Mouse (Mus musculus) hindbrain, embryonic 14.5 days (tissue): ENCODE measurements around the gene Ckap2. TPM values are rescaled to one million over a fixed set of nuclear protein-coding genes. Genes with fewer than 3 reads are reported as not detected.
A peak's percentile ranks its signal among the peaks of the same experiment; 100 is the strongest.

Experiments used
- ATAC-seq: fragments of 200-750 bp; cut with Nextera tagmentation; 2 replicates; pipeline ENCODE4 v1.8.0; 2017; ENCODE audit warnings: moderate number of reproducible peaks, mild to moderate bottlenecking, moderate TSS enrichment, moderate library complexity; ENCODE audit not compliant: low FRiP score
- DNase-seq: peaks from one replicate; pipeline ENCODE4 v3.0.0-alpha.2; 2015; ENCODE audit warnings: low spot score
- H3K27ac ChIP-seq: fragments of 300-500 bp; sonication (generic); 2 replicates; pipeline ENCODE4 v1.5.1; 2014; ENCODE audit warnings: mild to moderate bottlenecking, moderate library complexity
- H3K27me3 ChIP-seq: fragments of 300-500 bp; sonication (generic); 2 replicates; pipeline ENCODE4 v1.6.1; 2014; ENCODE audit warnings: mild to moderate bottlenecking, low read length, mixed read lengths; ENCODE audit not compliant: control insufficient read depth, insufficient read depth
- H3K36me3 ChIP-seq: fragments of 300-500 bp; sonication (generic); replicated peaks from 2 replicates; pipeline ENCODE4 v1.6.1; 2014; ENCODE audit not compliant: control insufficient read depth, insufficient read depth
- H3K4me1 ChIP-seq: fragments of 300-500 bp; sonication (generic); replicated peaks from 2 replicates; pipeline ENCODE4 v1.6.1; 2014; ENCODE audit warnings: antibody characterized with exemption, low read length, mixed read lengths; ENCODE audit not compliant: control insufficient read depth, insufficient read depth
- H3K4me2 ChIP-seq: fragments of 300-500 bp; sonication (generic); replicated peaks from 2 replicates; pipeline ENCODE4 v1.6.1; 2014; ENCODE audit warnings: mild to moderate bottlenecking, moderate library complexity
- H3K4me3 ChIP-seq: fragments of 300-500 bp; sonication (generic); replicated peaks from 2 replicates; pipeline ENCODE4 v1.5.1; 2014; ENCODE audit warnings: mild to moderate bottlenecking, low read length
- H3K9ac ChIP-seq: fragments of 300-500 bp; sonication (generic); 2 replicates; pipeline ENCODE4 v1.6.1; 2014
- H3K9me3 ChIP-seq: fragments of 300-500 bp; sonication (generic); 2 replicates; pipeline ENCODE4 v1.6.1; 2016; ENCODE audit warnings: low read length; ENCODE audit not compliant: control insufficient read depth
- WGBS: fragments of 180-500 bp; shearing (Covaris S2); extraction: QIAGEN DNeasy Blood & Tissue Kit; methylation state at CpG from one replicate; pipeline ENCODE4 v1.1.7; 2014; 5-methylcytosine and 5-hydroxymethylcytosine counted together
- polyA plus RNA-seq: library from polyadenylated mRNA; unstranded; fragments of >200 nt; fragmentation: Nextera tagmentation; extraction: Ambion mirVana; gene quantifications from 2 replicates; pipeline ENCODE4 v1.2.1, GENCODE M21; 2014

Gene Ckap2
- polyA plus RNA-seq, 1 experiment from 2014 or later = 14.2 TPM

DNA sequence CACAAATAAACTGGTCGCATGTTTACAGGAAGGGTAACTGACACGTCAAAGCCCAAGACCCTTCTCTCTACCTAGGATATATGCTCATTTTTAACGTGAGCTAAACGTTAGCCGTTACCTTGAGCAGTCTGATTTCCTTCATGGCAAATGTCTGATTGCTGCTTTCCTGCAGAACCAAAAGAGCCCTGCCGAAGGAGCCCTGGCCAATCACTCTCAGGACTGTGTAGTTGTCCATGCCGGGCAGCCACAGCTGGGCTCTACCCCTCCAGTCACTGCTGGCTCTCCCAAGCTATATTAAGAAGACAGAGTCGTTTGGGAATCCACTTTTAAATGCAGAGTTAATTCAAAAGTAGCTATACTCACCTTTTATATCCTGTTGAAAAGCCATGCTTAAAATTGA, 23.4 kb downstream of the Ckap2 start:
- Histone ChIP-seq H3K27ac (no peak overlapping the region), H3K4me3 (no peak overlapping the region), H3K9ac (no peak overlapping the region), H3K4me2 (no peak overlapping the region), H3K36me3 (0 out of 2 replicates have a peak, but pooled peaks cover 12% of the 10 kb centered on the region), H3K4me1 (peaks cover 6% of the 10 kb centered on the region; the same call in 1 of the 2 replicates), H3K9me3 (no peaks in the 10 kb centered on the region), H3K27me3 (no peaks in the 10 kb centered on the region)
- ATAC-seq = no peak
- 91% methylated on average over 8 of the region's 8 CpGs for WGBS
- DNase-seq = no peak

DNA sequence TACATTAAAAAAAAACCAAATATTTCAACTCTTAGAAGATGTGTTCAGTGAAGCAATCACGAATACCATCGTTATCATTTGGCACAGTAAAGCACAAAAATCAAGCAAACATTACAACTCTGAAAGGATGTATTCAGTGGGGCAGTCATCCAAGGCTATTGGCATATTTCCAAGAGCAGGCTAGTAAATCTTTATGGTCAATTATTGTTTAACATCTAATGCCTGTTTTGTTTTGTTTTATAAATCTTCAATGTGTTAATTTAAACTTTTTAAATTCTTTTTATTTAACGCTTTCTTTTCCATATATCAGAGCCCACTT, 35.3 kb downstream of the Ckap2 start:
- no peak for DNase-seq
- H3K4me3 ChIP-seq = no peak overlapping the region

DNA sequence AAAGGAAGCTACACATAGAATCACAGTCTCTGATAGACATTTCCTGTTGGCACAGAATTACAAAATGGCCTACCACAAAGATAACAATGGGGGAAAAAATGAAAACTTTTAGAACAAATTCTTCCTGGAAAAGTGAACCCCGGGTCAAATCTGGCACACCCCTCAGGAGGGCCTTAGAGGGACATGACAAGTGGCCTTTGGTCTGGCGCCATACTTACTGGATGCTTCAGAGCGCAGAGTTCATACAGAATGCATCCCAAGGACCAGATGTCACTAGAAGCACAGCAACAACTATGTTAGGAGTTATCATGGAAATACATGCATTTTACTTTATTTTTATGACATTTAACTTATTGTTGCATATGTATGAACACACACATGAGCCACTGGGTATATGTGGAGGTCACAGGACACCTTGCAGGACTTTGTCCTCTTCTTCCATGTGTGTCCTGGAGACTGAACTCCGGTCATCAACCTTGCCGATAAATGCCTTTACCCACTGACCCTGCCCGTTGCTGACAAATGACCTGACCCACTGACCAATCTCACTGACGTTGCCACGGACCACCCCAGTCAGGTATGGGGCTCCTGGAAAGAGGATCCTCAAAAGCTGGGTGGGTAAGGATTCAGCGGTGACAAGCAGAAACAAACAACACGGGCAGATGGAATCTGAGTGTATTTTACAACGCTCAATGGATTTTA, 35.8 kb downstream of the Ckap2 start:
- WGBS = 94% methylated on average over 11 of the region's 11 CpGs

More for the DNA sequence above, 35.3 kb downstream of the Ckap2 start:
- H3K9me3 ChIP-seq = no peaks in the 10 kb centered on the region
- H3K36me3 ChIP-seq = peaks cover 10% of the 10 kb centered on the region
- no peaks in the 10 kb centered on the region for H3K27me3 ChIP-seq
- H3K4me2 ChIP-seq = no peak overlapping the region
- no peak overlapping the region for H3K27ac ChIP-seq
- H3K9ac ChIP-seq = no peak overlapping the region
- ATAC-seq = no peak
- WGBS = 76% methylated on average over 3 of the region's 3 CpGs
- H3K4me1 ChIP-seq = no peaks in the 10 kb centered on the region

DNA sequence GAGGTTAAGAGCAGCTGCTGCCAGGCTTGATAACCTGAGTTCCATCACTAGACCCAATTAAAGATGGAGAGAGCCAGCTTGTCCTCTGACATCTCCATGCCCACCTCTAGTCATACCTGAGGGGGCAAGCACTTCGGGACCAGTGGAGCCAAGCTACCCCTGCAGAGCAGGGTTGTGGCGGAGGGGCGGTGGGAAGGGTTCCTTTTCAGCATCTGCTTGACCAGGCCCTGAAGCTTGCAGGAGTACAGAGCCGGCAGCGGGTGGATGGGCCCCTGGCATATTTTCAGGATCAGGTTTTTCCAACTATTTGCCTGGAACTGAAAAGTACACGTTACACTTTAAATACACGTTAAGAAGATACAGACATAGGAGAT, 37.3 kb downstream of the Ckap2 start:
- ATAC-seq (no peak), DNase-seq (no peak)
- no peaks in the 10 kb centered on the region for H3K9me3 ChIP-seq
- no peak overlapping the region for H3K27ac ChIP-seq
- H3K27me3 ChIP-seq = no peaks in the 10 kb centered on the region
- H3K4me3 ChIP-seq = no peak overlapping the region
- peaks cover 17% of the 10 kb centered on the region for H3K36me3 ChIP-seq
- 96% methylated on average over 7 of the region's 7 CpGs for WGBS
- no peaks in the 10 kb centered on the region for H3K4me1 ChIP-seq
- H3K4me2 ChIP-seq = no peak overlapping the region
- no peak overlapping the region for H3K9ac ChIP-seq

More for the DNA sequence above, 35.8 kb downstream of the Ckap2 start:
- Histone ChIP-seq H3K27ac (no peak overlapping the region), H3K27me3 (no peaks in the 10 kb centered on the region), H3K36me3 (peaks cover 10% of the 10 kb centered on the region), H3K9me3 (no peaks in the 10 kb centered on the region), H3K9ac (no peak overlapping the region), H3K4me2 (no peak overlapping the region), H3K4me3 (no peak overlapping the region), H3K4me1 (no peaks in the 10 kb centered on the region)
- ATAC-seq (no peak), DNase-seq (no peak)

- no peaks in the 10 kb centered on the region for H3K9me3 ChIP-seq
- 79% methylated on average over 9 of the region's 9 CpGs for WGBS
- no peak overlapping the region for H3K9ac ChIP-seq
- no peaks in the 10 kb centered on the region for H3K27me3 ChIP-seq
- H3K4me3 ChIP-seq = no peak overlapping the region
- H3K4me1 ChIP-seq = no peaks in the 10 kb centered on the region
- DNase-seq = no peak
- no peak for ATAC-seq
- no peak overlapping the region for H3K27ac ChIP-seq
- H3K36me3 ChIP-seq = peaks cover 23% of the 10 kb centered on the region
- no peak overlapping the region for H3K4me2 ChIP-seq
Observed at GRCm38 (mm10) chr8:22147706-22148366, 37.8 kb downstream of the Ckap2 start.

DNA sequence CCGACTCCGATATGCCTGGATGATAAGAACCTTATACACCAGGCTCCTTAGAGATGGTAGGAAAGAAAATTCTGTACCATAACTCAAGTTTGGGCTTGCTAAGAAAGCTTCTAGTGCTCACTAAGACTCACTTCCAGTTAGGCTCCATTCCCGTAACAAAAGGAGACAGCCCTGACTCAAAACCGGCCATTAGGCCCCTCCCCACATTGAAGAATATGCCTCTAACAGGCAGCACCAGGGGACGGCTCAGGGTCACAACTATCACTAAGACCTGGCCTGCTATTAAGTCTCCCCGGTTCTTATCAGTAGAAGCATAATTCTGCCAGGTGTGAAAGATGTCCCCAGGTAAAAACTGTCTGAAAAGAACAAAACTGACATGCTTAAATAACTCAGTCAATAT, 39.8 kb downstream of the Ckap2 start:
- no peak overlapping the region for H3K9ac ChIP-seq
- no peak overlapping the region for H3K4me3 ChIP-seq
- 82% methylated on average over 6 of the region's 6 CpGs for WGBS
- no peaks in the 10 kb centered on the region for H3K4me1 ChIP-seq
- no peak overlapping the region for H3K27ac ChIP-seq
- peaks cover 31% of the 10 kb centered on the region for H3K36me3 ChIP-seq
- no peak overlapping the region for H3K4me2 ChIP-seq
- no peaks in the 10 kb centered on the region for H3K27me3 ChIP-seq
- DNase-seq (no peak), ATAC-seq (no peak)
- no peaks in the 10 kb centered on the region for H3K9me3 ChIP-seq

DNA sequence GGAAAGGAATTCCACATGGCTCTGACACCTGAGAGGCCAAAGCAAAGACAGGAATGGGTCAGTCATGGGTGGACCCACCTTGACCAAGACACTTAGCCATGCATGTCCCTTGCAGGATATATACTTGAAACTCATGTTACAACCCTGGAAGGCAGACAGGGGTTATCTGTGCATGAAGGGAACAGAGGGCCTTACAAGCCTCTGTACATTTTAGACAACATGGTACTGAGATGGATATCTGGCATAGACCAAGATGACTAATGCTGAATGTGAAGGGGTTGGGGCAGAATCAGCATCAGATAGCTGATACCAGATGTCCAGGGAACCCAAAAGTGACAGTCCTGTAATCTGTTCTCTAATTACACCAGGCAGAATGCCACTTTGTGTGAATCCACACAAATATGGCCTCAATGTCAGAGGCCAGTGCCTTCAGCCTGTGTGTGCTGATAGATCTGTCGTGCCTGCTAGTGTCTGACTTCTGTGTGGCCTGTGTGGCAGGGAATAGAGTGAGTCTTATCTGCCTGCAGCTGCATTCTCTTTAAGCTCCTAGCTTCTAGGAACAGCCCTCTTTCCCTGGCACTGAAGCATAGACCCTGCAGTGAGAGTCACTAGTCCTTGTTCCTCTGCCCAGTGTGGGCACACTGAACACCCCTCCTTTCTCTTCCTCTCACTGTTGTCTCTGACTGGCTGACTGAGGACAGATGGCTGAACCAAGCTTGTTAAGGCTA, 41.7 kb downstream of the Ckap2 start:
- Histone ChIP-seq H3K36me3 (peaks cover 31% of the 10 kb centered on the region), H3K4me2 (no peak overlapping the region), H3K4me1 (no peaks in the 10 kb centered on the region), H3K9me3 (no peaks in the 10 kb centered on the region), H3K27ac (no peak overlapping the region), H3K9ac (no peak overlapping the region), H3K27me3 (no peaks in the 10 kb centered on the region), H3K4me3 (no peak overlapping the region)
- 77% methylated on average over 1 of the region's 1 CpGs for WGBS
- no peak for DNase-seq
- 0 out of 2 replicates have a peak, but pooled peaks have one; percentile 8 for ATAC-seq

GRCm38 (mm10) chr8:22142592-22142991, 43.0 kb downstream of the Ckap2 start:
- Histone ChIP-seq H3K36me3 (peaks cover 21% of the 10 kb centered on the region; the same call in 1 of the 2 replicates), H3K27me3 (no peaks in the 10 kb centered on the region), H3K4me1 (no peaks in the 10 kb centered on the region), H3K9ac (no peak overlapping the region), H3K27ac (no peak overlapping the region), H3K9me3 (no peaks in the 10 kb centered on the region), H3K4me3 (no peak overlapping the region), H3K4me2 (no peak overlapping the region)
- 81% methylated on average over 4 of the region's 4 CpGs for WGBS
- DNase-seq = no peak
- ATAC-seq = no peak

- Histone ChIP-seq H3K36me3 (peaks cover 21% of the 10 kb centered on the region; the same call in 1 of the 2 replicates), H3K27ac (no peak overlapping the region), H3K27me3 (no peaks in the 10 kb centered on the region), H3K4me1 (no peaks in the 10 kb centered on the region), H3K4me2 (no peak overlapping the region), H3K4me3 (no peak overlapping the region), H3K9ac (no peak overlapping the region), H3K9me3 (no peaks in the 10 kb centered on the region)
- DNase-seq (no peak), ATAC-seq (no peak)
- WGBS = 90% methylated on average over 4 of the region's 4 CpGs
Observed at GRCm38 (mm10) chr8:22141836-22142385, 43.7 kb downstream of the Ckap2 start.
